Mouse (Mus musculus): Measurements from ENCODE around the gene Apopt1.

The Apopt1 gene

DNA sequence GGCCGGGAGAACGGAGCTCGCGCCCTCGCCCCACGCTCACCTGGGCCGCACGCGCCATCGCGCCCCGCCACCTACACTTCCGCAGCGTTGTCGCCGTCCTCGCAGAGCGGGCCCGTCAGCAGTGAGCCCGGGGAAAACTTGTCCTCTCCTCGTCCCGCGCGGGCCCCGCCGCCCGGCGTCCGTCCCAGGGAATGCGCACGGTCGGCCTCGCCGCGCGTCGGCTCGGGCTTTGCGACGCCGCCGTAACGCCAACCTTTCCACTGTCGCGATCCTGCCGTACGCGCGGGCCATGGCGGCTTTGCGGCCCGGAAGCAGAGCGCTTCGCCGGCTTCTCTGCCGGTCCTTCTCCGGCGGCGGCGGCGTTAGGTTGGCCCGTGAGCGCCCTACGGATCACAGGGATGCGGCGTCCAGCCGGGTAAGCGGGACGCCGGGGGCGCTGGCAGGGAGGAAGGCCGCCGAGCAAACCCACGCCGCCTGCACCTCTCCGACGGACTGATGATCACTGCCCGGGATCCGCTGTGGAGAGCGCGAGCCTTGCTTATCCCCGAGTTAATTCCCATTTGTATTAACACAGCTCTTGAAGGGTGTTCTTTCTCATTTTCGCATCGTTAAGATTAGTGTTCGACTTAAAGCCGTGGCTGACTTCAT, at the start of gene Apopt1, which contains the start of gene Bag5:
Gene Apopt1 (plus strand): TSS at position 258 of the 648 bp plus-strand sequence.
Gene Bag5 (minus strand): TSS at position 254 of the 648 bp plus-strand sequence.
- peak; percentile 90 for DNase-seq (ENCODE audit: low spot score)

DNA sequence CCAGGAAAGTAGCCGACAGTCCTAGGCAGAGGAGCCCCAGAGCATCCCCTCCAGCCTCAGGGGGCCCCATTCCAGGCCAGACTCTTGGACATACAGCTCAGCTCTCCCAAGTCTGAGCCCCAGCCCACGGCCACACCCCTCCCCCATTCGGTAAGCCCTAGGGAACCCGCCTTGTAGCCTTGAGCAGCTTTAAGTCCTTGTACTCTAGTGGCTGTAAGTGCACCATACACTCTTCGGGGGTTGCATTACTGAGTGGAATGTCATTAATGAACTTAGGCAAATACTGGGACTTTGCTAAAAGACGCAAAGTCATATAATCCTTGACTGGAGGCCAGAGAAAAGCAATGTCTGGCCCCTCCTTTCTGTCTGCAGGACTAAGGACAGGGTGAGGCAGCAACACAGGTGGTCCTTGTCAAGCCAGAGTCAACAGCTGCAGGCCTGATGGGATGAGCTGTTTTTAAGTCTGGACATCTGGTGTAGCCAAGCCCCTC, 48.9 kb upstream of the Apopt1 start:
- no peak for DNase-seq (ENCODE audit: low spot score)

DNA sequence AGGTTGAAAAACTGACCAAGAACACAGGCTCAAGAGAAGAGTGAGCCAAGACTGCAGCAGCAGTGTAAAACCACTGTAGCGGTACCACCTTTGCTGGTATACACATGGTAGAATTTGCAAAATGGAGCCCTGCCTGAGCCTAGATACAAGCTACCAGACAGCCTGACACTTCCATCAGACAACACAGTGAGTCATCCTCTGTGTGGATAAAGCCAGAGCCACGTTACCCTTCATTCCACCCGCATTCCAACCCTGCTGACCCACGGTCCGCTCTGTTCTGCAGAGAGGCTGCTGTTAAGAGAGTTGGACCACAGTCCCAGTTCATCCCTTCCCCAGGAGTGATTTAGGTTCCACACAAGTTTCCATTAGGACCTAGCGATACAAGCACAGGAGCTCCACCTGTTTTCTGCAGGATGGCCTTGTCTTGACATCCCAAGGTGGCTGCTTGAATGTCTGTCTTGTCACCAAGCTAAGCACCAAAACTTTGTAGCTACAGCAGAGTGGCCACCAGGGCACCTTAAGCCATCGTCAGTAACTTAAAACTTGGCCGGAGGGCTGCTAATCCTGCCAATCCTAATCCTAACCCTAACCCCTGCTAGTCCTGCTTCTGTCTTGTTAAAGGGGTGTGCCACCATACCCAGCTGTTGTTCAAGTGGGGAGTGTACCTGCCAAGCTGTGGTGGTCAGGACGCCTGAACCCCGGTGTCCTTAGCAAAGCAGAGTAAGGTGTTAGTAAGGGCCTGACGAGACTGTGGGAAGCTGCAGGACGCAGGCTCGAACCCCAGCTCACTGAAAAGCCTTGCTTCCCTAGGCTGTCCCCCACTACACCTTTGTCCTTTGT, 47.8 kb upstream of the Apopt1 start:
- no peak for DNase-seq (ENCODE audit: low spot score)

DNA sequence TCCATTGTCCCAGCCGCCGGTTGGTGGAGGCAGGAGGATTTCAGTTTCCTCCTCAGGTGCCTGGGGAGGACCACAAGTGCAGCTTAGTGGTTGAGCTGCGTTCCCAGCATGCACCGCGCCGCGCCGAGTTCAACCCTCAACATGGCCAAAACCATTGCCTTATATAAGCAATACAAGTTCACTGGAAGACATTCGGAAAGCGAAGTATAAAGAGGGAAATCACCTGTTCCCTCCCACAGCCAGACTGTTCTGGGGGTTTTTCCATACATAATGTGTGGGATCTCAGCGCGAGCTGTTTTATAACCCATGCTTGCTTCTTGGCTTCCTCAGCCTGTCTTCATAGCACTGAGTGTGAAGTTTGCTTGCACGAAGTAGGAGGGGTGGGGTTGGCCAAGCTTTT, 46.7 kb upstream of the Apopt1 start:
- DNase-seq (ENCODE audit: low spot score) = no peak

DNA sequence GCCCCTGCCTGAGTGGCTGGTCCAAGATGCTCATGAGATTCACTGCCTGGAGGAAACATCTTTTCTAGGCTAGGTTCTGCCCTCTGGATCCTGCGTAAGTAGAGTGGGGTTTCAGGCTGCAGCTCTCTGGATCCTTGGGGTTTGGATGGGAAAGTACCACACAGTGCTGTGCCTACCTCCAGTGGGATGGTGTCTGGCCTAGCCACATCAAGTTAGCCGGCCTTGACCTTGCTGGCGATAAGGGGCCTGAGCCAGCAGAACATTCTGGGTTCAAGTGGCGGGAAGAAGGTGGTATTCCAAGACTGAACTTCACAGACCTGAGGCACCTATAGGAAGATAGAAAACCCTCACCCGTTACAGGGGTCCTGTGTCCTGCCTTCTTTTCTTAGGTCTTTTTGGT, 45.6 kb upstream of the Apopt1 start:
- no peak for DNase-seq (ENCODE audit: low spot score)

DNA sequence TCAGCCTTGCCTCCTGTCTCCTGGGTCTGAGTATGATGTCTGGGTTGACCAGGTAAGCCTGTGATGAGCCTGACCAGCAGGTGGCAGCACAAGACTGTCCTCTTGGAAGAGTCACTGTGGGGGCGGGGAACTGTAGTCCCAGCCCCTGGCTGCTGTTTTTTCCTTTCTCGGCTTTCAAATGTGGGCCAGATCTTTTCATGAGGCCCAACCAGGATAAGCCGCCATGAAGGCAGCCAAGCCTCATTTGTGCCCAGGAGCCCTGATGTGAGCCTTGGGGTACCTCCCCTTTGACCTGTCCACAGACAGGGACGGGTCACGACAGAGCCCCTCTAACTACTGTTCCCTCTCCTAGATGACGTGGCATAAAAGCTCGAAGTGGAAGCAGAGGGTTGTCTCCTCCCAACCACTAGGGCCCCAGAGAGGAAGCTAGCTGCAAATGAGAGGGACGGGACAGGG, 44.6 kb upstream of the Apopt1 start:
- DNase-seq (ENCODE audit: low spot score) = peak; percentile 93

DNA sequence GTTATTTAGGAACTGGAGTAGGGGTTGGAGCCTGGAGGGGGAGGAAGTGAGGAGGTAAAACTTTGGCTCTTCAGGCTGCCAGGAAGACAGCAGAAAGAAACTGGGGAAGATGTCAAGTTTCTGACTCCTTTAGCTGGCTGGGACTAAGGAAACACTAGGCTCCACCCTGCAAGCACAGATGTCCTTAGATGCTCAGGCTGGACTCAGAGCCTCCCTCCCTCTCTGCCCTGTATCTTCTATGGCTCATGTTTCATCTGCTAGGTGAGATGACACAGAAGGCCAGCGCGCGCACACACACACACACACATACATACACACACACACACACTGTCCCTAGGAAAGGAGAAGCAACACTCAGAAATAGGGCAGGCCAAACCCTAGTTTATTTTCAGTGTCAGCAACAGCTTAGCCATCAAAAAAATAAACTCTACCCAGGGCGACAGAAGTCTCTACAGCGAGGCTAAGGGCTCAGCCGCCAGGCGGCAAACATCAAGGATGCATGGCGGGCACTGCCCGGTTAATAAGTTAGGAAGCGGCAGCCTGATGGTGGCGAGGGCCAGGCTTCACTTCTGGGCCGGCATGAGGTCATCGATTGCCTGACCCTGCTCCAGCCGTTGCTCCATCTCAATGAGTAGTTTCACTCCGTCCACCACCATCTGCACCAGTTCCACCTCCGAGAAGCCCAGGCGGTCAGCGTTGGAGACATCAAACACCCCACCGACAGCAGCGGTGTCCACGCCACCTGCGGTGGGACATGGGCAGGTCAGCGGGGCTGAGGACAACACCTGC, 43.9 kb upstream of the Apopt1 start:
- peak; percentile 21 for DNase-seq (ENCODE audit: low spot score)

DNA sequence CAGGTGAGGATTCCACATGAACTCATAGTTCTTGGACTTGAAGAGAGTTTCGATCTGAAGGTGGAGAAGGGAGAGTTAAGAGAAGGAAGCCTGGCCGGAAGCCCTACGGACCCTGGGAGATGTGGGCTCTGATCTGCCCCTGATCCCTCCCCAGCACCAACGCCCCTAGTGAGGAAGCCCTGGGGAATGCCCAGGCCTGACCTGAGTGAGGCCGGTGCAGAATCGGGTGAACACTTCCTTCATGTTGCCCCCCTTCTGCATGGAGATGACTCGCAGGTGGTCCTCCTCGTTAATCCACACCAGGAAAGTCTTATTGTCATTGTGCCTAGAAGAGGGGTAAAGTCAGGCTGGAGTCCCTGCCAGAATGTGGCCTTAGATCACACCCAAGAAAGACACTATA, 43.1 kb upstream of the Apopt1 start:
- no peak for DNase-seq (ENCODE audit: low spot score)

DNA sequence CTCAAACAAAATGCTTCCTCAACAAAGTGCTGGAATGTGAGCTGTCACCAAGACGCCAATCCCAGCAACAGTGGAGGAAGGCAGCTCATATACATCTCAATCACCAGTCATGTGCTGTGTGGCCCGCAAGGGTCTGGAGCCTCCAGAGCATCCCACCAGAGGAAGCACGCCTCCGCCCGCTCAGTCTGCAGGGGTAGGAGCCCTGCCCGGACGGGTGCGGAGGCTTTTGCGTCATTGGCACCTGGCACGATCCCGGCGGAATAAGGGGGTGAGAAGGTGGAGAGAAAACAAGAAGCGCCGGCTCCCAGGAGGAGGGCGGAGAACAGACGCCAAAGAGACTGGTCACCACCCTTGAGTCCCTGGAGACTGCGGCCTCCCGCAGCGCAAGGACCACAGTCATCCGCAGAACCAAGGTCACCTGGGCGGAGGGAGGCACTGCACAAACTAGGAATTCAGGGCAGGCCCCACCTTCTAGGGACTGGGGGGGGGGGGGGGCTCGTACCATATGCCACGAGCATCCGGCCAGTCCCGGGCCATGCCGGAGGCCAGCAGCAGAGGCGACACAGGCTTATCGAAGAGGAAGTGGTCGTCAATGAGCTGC, 42.6 kb upstream of the Apopt1 start:
- DNase-seq (ENCODE audit: low spot score) = no peak

DNA sequence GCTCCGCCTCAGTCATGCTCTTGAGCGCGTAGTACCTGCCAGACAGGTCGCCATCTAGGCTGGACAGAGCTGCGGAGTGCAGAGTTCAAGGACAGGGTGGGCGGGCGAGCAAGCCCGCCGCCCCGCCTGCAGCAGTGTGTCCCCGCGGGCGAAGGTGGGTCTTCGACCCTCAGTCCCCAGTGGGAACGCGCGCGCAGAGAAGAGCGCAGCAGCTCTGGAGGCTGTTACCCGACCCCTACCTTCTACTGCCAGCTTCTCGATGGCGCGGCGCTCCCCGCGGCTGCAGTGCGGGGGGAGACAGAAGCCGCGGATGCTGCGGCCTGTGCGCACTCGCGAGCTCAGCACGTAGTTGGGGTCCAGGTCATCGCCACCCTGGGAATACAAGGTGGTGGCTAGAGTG, 42.1 kb upstream of the Apopt1 start:
- no peak for DNase-seq (ENCODE audit: low spot score)

DNA sequence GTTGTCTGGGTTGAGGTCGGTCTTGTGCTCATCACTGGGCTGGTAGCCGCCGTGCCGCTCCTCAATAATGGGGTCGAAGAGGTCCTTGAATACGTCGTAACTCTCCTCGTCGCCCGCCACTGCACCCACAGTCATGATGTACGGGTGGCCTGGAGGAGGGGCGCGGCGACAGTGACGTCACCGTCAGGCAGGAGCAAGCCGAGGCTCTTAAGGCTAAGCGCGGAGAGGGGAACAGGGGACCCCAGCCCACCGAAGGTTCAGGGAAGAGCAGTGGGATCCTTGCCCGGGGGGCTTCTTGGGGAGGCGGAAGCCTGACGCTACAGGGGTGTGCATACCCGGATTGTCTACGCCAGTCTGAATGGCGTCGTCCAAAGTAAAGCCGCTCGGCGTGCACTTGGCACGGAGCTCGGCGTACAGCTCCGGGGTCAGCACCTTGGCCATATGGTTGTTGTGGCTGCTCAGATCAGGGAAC, 41.6 kb upstream of the Apopt1 start:
- no peak for DNase-seq (ENCODE audit: low spot score)

DNA sequence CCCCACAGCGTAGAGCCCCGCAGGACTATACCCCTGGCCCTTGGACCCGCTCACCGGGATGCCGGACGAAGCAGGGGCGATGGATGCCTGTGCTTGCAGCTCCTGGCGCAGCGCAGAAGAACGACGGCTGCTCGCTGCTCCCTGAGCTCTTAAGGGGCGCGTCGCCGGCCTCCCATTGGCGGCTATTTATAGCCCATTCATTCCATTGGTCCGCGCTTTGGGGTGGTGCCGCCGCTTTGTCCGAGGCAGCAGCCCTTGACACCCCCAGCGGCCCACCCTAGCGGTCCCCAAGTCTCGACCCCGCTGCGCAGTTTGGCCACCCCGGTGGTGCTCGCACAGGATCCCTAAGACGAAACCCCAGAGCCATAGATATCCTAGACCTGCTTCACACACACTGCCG, 40.9 kb upstream of the Apopt1 start, which contains the start of gene Ckb:
Gene Ckb (minus strand): TSS at position 163 of the 400 bp plus-strand sequence.
- DNase-seq (ENCODE audit: low spot score) = no peak

DNA sequence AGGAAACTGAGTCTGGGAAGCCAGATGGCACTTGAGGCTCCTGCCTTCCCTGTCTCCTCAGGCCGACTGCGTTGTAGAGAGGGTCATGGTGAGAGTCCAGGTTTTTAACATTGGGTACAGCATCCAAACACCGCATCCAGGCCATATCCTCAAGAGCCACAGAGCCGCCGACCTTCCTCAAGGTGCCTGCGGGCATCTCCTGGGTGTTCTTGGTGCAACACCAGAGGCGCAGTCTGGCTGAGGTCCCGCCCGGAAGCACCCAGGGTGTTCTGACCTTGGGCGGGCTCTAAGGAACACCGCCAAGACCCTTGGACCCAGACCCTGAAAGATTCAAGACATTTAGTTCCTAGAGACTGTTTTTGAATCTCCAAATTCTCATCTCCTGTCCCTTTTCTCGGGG, 40.5 kb upstream of the Apopt1 start:
- DNase-seq (ENCODE audit: low spot score) = no peak

DNA sequence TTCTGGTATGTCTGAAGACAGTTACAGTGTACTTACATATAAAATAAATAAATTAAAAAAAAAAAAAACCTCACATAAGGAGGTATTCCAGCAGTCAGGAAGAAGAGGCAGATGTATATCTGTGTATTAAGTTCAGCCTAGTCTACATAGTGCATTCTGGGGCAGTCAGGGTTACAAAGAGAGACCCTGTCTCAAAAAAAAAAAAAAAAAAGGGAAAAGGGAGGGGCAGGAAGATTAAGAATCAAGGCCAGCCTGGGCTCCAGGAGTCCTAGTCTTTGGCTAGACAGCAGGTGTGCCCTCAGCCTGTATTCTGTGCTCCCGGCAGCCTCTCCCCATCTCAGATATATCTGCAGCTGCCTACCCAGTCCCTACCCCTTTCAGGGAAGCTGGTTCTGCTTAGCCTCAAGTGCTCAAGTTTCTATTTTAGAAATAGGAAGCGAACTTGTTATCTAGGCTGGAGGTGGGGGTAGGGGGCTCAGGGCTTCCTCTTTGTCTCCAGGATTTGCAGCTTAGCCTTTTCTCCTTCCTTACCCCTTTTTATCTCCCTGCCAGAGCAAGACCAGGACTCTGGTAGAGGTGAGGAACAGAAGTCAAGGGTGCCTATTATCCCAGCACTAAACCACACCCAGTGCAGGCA, 38.1 kb upstream of the Apopt1 start:
- DNase-seq (ENCODE audit: low spot score) = no peak

DNA sequence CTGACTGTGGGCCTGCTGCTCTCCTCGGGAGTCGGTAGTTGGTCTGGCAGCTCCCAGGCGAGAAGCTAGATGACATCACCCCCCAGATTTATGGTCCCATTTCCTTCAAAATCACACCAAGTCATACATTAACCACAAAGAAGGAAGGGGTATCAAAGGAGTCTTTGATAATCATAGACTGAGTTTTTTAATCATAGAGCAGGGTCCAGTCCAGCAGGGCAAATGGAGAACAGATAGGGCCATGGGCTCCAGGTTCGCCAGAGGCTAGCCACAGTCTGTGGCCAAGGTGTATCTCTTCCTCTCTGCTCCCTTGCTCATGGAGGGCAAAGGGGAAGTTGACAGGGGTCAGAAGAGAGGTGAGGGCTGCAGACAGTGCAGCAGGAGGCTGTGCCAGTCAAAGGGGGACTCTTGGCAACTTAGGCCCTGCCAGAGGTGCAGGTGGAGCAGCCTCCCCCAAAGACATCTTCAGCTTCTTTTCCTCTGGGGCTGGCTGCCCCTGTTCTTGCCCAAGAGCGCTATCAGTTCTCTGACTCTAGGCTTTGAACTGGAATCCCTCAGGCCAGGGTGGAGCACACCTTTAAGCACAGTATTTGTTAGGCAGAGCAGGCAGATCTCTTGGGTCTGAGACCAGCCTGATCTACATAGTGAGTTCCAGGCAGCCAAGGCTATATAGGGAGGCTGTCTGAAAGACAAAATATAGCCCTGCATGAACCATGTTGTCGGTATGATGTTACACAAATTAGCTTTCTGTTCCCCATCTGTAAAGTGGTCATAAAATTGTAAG, 37.1 kb upstream of the Apopt1 start:
- DNase-seq (ENCODE audit: low spot score) = no peak

DNA sequence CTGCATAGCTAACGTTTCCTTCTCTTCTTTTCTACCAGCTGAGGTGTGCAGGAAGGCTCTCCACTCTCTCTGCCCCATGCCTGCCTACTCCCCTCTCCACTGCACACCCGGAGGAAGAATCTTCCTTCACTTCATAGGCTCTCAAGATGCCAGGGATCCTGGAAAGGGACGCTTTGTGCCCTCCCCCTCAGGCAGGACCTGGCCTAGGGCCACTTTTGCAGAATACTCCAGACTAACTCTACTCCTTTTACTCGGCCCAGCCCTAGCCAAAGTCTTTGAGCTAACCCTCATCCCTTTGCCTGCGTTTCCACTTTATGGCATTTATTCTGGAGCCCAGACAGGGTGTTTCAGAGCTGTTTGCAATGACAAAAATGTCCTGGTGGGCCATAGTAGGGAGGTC, 35.6 kb upstream of the Apopt1 start:
- DNase-seq (ENCODE audit: low spot score) = no peak

DNA sequence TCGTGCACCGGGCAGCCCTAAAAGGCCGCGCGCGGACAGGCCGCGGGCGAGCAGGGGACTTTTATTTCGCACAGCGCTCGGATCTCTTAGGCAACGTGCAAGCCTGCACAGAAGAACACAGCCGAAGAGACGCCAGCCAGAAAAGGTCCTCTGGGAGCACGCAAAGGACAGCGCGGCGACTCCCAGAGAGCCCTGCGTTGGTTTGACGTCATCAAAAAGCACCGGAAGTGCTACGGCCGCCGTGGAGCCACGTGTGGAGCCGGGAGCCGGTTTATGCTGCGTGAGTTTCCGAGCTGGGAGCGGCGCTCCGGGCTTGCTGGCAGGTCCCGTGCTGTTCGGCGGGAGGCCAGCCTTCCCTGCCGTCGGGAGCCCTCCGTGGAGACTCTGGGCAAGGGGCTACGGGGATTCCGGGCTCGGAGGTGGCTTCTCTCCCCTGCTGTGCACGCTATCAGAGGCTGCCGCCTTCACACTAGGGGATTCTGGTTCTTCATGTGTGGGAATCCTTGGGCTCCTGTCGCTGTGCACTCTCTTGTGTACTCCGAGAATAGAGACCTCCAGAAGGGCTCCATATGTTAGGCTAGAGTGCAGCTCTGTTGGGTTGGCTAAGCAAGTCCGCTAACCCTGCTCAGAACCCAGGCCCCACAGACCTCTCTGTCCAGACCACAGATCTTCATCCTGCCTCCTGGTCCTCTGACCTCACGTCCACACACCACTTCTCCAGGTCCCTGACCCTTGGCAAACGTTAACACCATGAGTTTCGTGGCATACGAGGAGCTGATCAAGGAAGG, 35.0 kb upstream of the Apopt1 start, which contains the start of gene Trmt61a:
Gene Trmt61a (plus strand): TSS at position 224 of the 788 bp plus-strand sequence.
- peak; percentile 92 for DNase-seq (ENCODE audit: low spot score)

DNA sequence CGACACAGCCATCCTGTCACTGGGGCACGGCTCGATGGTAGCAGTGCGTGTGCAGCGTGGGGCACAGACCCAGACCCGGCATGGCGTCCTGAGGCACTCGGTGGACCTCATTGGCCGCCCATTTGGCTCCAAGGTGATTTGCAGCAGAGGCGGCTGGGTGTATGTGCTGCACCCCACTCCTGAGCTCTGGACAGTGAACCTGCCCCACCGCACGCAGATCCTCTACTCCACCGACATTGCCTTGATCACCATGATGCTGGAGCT, 34.5 kb upstream of the Apopt1 start:
- DNase-seq (ENCODE audit: low spot score) = no peak

DNA sequence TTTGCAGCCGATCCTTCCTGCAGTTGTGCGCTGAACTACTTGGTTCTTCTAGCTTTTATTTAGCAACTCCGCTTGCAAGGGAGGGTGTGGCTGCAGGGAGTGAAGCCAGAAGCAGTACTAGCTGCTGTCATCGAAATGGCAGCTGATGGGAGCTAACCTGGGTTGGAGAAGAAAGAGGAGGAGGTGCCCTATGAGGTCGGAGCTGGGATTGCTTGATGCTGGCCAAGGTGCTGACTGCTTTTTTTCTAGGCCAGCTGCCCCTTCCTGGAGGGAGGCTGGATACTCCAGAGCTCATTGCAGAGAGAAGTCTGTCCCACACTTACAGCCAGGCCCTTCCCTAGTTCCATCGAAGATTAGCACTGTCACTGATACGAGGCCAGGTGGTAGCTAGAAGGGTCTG, 34.1 kb upstream of the Apopt1 start:
- DNase-seq (ENCODE audit: low spot score) = no peak

DNA sequence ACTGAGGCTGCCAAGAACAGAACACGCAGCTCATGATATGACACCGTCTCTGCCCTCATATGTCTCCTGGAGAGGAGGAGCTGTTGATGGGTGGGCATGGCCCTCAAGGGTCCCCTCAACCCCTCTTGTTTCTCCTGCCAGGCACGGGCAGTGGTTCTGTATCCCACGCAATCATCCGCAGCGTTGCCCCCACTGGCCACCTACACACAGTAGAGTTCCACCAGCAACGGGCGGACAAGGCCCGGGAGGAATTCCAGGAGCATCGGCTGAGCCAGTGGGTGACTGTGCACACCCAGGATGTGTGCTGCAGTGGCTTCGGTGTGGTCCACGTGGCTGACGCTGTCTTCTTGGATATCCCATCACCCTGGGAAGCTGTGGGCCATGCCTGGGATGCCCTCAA, 32.4 kb upstream of the Apopt1 start:
- no peak for DNase-seq (ENCODE audit: low spot score)
